Mouse (Mus musculus) C2C12 (cell line): ENCODE results near the gene Gucy2e.

Experiments used
- CTCF ChIP-seq: IDR thresholded peaks from one replicate; pipeline ENCODE4 v1.5.1; 2011; ENCODE audit not compliant: control insufficient read depth, insufficient read depth, insufficient read length
- FOSL1 ChIP-seq: IDR thresholded peaks from one replicate; pipeline ENCODE4 v1.8.0; 2011; ENCODE audit warnings: mild to moderate bottlenecking, low read length; ENCODE audit not compliant: poor library complexity, insufficient read depth, severe bottlenecking
- MAX ChIP-seq: IDR thresholded peaks from one replicate; pipeline ENCODE4 v1.6.1; 2011; ENCODE audit warnings: mild to moderate bottlenecking, control low read depth
- MYOG ChIP-seq: IDR thresholded peaks from one replicate; pipeline ENCODE4 v1.6.1; 2011; ENCODE audit not compliant: control insufficient read depth, insufficient read length; ENCODE audit errors: extremely low read depth
- USF1 ChIP-seq: IDR thresholded peaks from one replicate; pipeline ENCODE4 v1.6.1; 2011; ENCODE audit warnings: low read depth, mild to moderate bottlenecking, control low read depth, moderate library complexity

DNA sequence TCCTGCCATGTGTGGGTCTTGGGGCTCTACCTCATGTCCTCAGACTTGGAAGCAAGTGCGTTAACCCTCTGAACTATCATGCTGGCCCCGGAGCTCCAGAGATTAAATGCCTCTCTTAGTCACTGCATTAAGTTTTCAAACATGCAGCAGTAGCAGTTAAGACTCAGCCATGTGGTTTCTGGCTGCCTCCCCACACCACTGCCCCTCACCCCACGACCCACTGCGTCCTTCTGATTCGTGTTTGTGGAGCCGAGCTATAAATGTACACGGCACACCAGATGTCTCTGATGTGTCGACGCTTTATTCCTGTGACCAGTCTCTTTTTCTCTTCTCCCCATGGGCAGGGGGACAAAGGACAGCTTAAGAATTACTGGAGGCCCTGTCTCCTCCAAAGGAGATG, 16.3 kb upstream of the Gucy2e start:
- TF ChIP-seq CTCF = no peak
- no peak for TF ChIP-seq MYOG
- TF ChIP-seq MAX = peak; percentile 49
- TF ChIP-seq FOSL1 = no peak
- no peak for TF ChIP-seq USF1
